Mouse (Mus musculus): Measurements from ENCODE around the gene Gm26558.

Gm26558 gene

GRCm38 (mm10) chr2:70647681-70648080 lies 14.2 kb downstream of the Gm26558 start:
- no peak for DNase-seq

- DNase-seq = no peak
Observed at GRCm38 (mm10) chr2:70645266-70645780, 16.6 kb downstream of the Gm26558 start.

- DNase-seq = peak; percentile 47
Observed at GRCm38 (mm10) chr2:70642971-70643565, 18.8 kb downstream of the Gm26558 start.

- DNase-seq = no peak
Observed at GRCm38 (mm10) chr2:70640968-70641367, 20.9 kb downstream of the Gm26558 start.

- DNase-seq = no peak
Observed at GRCm38 (mm10) chr2:70634028-70634690, 27.7 kb downstream of the Gm26558 start.

- no peak for DNase-seq
Observed at GRCm38 (mm10) chr2:70632412-70632811, 29.5 kb downstream of the Gm26558 start.

- no peak for DNase-seq
Observed at GRCm38 (mm10) chr2:70631321-70631720, 30.6 kb downstream of the Gm26558 start.

GRCm38 (mm10) chr2:70629921-70630320 lies 32.0 kb downstream of the Gm26558 start:
- DNase-seq = no peak

- peak; percentile 72 for DNase-seq
Observed at GRCm38 (mm10) chr2:70629339-70629761, 32.6 kb downstream of the Gm26558 start.

GRCm38 (mm10) chr2:70628397-70628796 lies 33.5 kb downstream of the Gm26558 start:
- no peak for DNase-seq

GRCm38 (mm10) chr2:70625761-70626160 lies 36.1 kb downstream of the Gm26558 start:
- DNase-seq = no peak

- DNase-seq = no peak
Observed at GRCm38 (mm10) chr2:70622244-70622643, 39.7 kb downstream of the Gm26558 start.

GRCm38 (mm10) chr2:70620225-70620624 lies 41.7 kb downstream of the Gm26558 start:
- peak; percentile 31 for DNase-seq

GRCm38 (mm10) chr2:70619232-70619835 lies 42.6 kb downstream of the Gm26558 start:
- no peak for DNase-seq

GRCm38 (mm10) chr2:70616617-70617016 lies 45.3 kb downstream of the Gm26558 start:
- no peak for DNase-seq

- no peak for DNase-seq
Observed at GRCm38 (mm10) chr2:70616076-70616475, 45.8 kb downstream of the Gm26558 start.

GRCm38 (mm10) chr2:70614745-70615351 lies 47.1 kb downstream of the Gm26558 start:
- no peak for DNase-seq
